Mouse (Mus musculus): ENCODE data around the gene Med21.

- no peak for TF ChIP-seq MAFK (IDR thresholded peaks at IDR 0.05; ENCODE audit: insufficient read depth, low read depth, low read length)
- TF ChIP-seq ZNF384 (IDR thresholded peaks at IDR 0.05; ENCODE audit: low read depth, low read length): no peak
Observed at GRCm38 (mm10) chr6:146636482-146636881, 5.9 kb upstream of the Med21 start.

Data from ES-E14 (cell line).